Mouse (Mus musculus) ovary, adult 18-20 months (tissue): Measurements from ENCODE around the gene Ercc4.
"Not testable (repeated sequence)": the region's sequence is repeated elsewhere in the genome, so short reads cannot be mapped to it uniquely, and the experiment has no call there.

ENCODE experiments used
- DNase-seq: peaks from one replicate; pipeline ENCODE4 v3.0.0; 2022; ENCODE audit warnings: low spot score, mixed read lengths

The Ercc4 gene

GRCm38 (mm10) chr16:13109156-13109989, at the start of gene Ercc4:
Gene Ercc4 (plus strand): TSS chr16:13109684.
- peak; percentile 93 for DNase-seq

- no peak for DNase-seq
These were observed 48.4 kb upstream of the Ercc4 start for GRCm38 (mm10) chr16:13061113-13061512.

GRCm38 (mm10) chr16:13074176-13074575, 35.3 kb upstream of the Ercc4 start:
- no peak for DNase-seq

GRCm38 (mm10) chr16:13080161-13080560, 29.3 kb upstream of the Ercc4 start:
- no peak for DNase-seq

- no peak for DNase-seq
These were observed 26.2 kb upstream of the Ercc4 start for GRCm38 (mm10) chr16:13083155-13083798.

GRCm38 (mm10) chr16:13108356-13108755, 1.1 kb upstream of the Ercc4 start:
- no peak for DNase-seq

GRCm38 (mm10) chr16:13109990-13110595, 609 bp downstream of the Ercc4 start:
- DNase-seq: no peak

- DNase-seq: no peak
These were observed 5.3 kb downstream of the Ercc4 start for GRCm38 (mm10) chr16:13114821-13115220.

GRCm38 (mm10) chr16:13115466-13115865, 6.0 kb downstream of the Ercc4 start:
- not testable (repeated sequence) for DNase-seq

GRCm38 (mm10) chr16:13117299-13117966, 7.9 kb downstream of the Ercc4 start:
- DNase-seq: no peak

- DNase-seq: no peak
These were observed 8.5 kb downstream of the Ercc4 start for GRCm38 (mm10) chr16:13117967-13118430.

GRCm38 (mm10) chr16:13118754-13119294, 9.3 kb downstream of the Ercc4 start:
- no peak for DNase-seq

- DNase-seq: no peak
These were observed 10.3 kb downstream of the Ercc4 start for GRCm38 (mm10) chr16:13119641-13120350.

- DNase-seq: no peak
These were observed 15.9 kb downstream of the Ercc4 start for GRCm38 (mm10) chr16:13125357-13125756.

GRCm38 (mm10) chr16:13127566-13127965, 18.1 kb downstream of the Ercc4 start:
- no peak for DNase-seq

GRCm38 (mm10) chr16:13130412-13130811, 20.9 kb downstream of the Ercc4 start:
- no peak for DNase-seq

GRCm38 (mm10) chr16:13141220-13141619, 31.7 kb downstream of the Ercc4 start:
- no peak for DNase-seq

GRCm38 (mm10) chr16:13143932-13144331, 34.4 kb downstream of the Ercc4 start:
- DNase-seq: no peak

GRCm38 (mm10) chr16:13144682-13145410, 35.4 kb downstream of the Ercc4 start:
- DNase-seq: no peak

GRCm38 (mm10) chr16:13146231-13146630, 36.7 kb downstream of the Ercc4 start:
- DNase-seq: no peak
